Mouse (Mus musculus): ENCODE data around the gene Barhl1. TPM values are rescaled to one million over a fixed set of nuclear protein-coding genes. Genes with fewer than 3 reads are reported as not detected.

The Barhl1 gene
- polyA plus RNA-seq, 1 experiment from 2014 or later: 9.0 TPM

Other genes starting within 250 kb of the Barhl1 start
- gene Spaca9, start 216.9 kb downstream of the Barhl1 start, polyA plus RNA-seq (2016; fragmentation: Nextera tagmentation; extraction: Ambion mirVana): 2.1 and 3.8 TPM in 2 replicates
- 1.2 and 1.4 TPM in 2 replicates for gene Ak8, start 216.5 kb downstream of the Barhl1 start, polyA plus RNA-seq (2016; fragmentation: Nextera tagmentation; extraction: Ambion mirVana)
- 32.0 and 33.5 TPM in 2 replicates for gene Gtf3c4, start 76.3 kb downstream of the Barhl1 start, polyA plus RNA-seq (2016; fragmentation: Nextera tagmentation; extraction: Ambion mirVana)
- gene Ddx31, start 76.3 kb downstream of the Barhl1 start, polyA plus RNA-seq (2016; fragmentation: Nextera tagmentation; extraction: Ambion mirVana): 16.7 and 17.6 TPM in 2 replicates
- gene Cfap77, start 138.4 kb upstream of the Barhl1 start, polyA plus RNA-seq (2016; fragmentation: Nextera tagmentation; extraction: Ambion mirVana): 0.40 and 0.82 TPM in 2 replicates
- 11.5 and 12.0 TPM in 2 replicates for gene Ttf1, start 143.6 kb upstream of the Barhl1 start, polyA plus RNA-seq (2016; fragmentation: Nextera tagmentation; extraction: Ambion mirVana)
- gene Setx, start 207.5 kb upstream of the Barhl1 start, polyA plus RNA-seq (2016; fragmentation: Nextera tagmentation; extraction: Ambion mirVana): 17.4 and 20.0 TPM in 2 replicates